Mouse (Mus musculus) embryonic facial prominence, embryonic 15.5 days (tissue): ENCODE data around the gene Htr7. TPM values are rescaled to one million over a fixed set of nuclear protein-coding genes. Genes with fewer than 3 reads are reported as not detected.

Source experiments
- ATAC-seq: fragments of 200-750 bp; cut with Nextera tagmentation; 2 replicates; pipeline ENCODE4 v1.8.0; 2017; ENCODE audit warnings: low read depth, moderate TSS enrichment; ENCODE audit not compliant: insufficient number of reproducible peaks, low FRiP score, low TSS enrichment
- H3K27ac ChIP-seq: fragments of 300-500 bp; sonication (generic); replicated peaks from 2 replicates; pipeline ENCODE4 v1.5.1; 2015; ENCODE audit warnings: mild to moderate bottlenecking, inconsistent platforms
- H3K27me3 ChIP-seq: fragments of 300-500 bp; sonication (generic); 2 replicates; pipeline ENCODE4 v1.6.1; 2015; ENCODE audit warnings: inconsistent platforms
- H3K36me3 ChIP-seq: fragments of 300-500 bp; sonication (generic); 2 replicates; pipeline ENCODE4 v1.6.1; 2015; ENCODE audit warnings: mild to moderate bottlenecking, inconsistent platforms
- H3K4me1 ChIP-seq: fragments of 300-500 bp; sonication (generic); 2 replicates; pipeline ENCODE4 v1.6.1; 2015; ENCODE audit warnings: inconsistent platforms
- H3K4me2 ChIP-seq: fragments of 300-500 bp; sonication (generic); replicated peaks from 2 replicates; pipeline ENCODE4 v1.6.1; 2015; ENCODE audit warnings: mild to moderate bottlenecking, inconsistent platforms
- H3K4me3 ChIP-seq: fragments of 300-500 bp; sonication (generic); replicated peaks from 2 replicates; pipeline ENCODE4 v1.5.1; 2015; ENCODE audit warnings: mild to moderate bottlenecking, inconsistent platforms
- H3K9ac ChIP-seq: fragments of 300-500 bp; sonication (generic); 2 replicates; pipeline ENCODE4 v1.6.1; 2015; ENCODE audit warnings: inconsistent platforms
- H3K9me3 ChIP-seq: fragments of 300-500 bp; sonication (generic); replicated peaks from 2 replicates; pipeline ENCODE4 v1.6.1; 2016; ENCODE audit warnings: inconsistent platforms
- whole genome bisulfite sequencing: fragments of 180-500 bp; shearing (Covaris S2); methylation state at CpG from one replicate; pipeline ENCODE4 v1.1.7; 2015; 5-methylcytosine and 5-hydroxymethylcytosine counted together
- polyA plus RNA-seq: library from polyadenylated mRNA; unstranded; fragments of >200 nt; fragmentation: Nextera tagmentation; extraction: Ambion mirVana; gene quantifications from 2 replicates; pipeline ENCODE4 v1.2.1, GENCODE M21; 2015

Htr7 gene
- 0.58 and 0.60 TPM in 2 replicates for polyA plus RNA-seq

DNA sequence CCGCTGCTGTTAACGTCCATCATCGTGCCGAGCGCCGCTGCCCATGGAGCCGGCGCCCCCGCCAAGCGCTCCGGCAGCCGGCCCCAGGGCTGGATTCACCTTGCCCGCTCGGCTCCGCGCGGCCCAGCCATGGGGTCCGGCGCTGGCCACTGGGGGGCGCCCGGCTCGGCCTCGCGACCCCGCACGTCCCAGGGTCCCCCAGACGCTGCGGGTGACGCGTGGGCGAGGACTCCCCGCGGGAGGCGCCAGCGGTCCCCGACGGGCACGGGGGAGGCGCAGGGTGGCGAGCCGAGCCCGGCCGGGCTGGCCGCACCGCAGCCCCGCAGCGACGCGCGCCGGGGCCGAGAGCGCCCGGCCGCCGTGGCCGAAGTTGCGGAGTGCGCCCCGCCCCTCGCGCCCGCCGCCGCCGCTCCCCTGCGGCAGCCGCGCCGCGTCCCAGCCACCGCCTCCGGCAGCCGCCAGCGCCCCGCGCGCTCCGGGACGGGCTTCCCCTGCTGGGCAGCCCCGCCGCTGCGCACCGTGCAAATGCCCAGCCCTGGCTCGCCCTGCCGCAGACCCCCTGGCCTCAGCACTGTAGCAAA lies at the start of gene Htr7:
Htr7 (minus strand) TSS at position 277 of the 581 bp plus-strand sequence.
- peak; percentile 60 for ATAC-seq
- H3K4me3 ChIP-seq = peak within 1 kb of the TSS; percentile 54
- H3K4me1 ChIP-seq = peaks cover 11% of the 10 kb centered on the region; the same call in 1 of the 2 replicates
- under 1% methylated on average over 52 of the region's 86 CpGs for WGBS
- 0 out of 2 replicates have a peak within 1 kb of the TSS, but pooled peaks have one; percentile 7 for H3K9ac ChIP-seq
- peaks cover 44% of the 10 kb centered on the region for H3K27me3 ChIP-seq
- peak within 1 kb of the TSS; percentile 93 for H3K4me2 ChIP-seq
- H3K36me3 ChIP-seq = no peaks in the 10 kb centered on the region
- H3K27ac ChIP-seq = no peak within 1 kb of the TSS
- H3K9me3 ChIP-seq = no peaks in the 10 kb centered on the region

DNA sequence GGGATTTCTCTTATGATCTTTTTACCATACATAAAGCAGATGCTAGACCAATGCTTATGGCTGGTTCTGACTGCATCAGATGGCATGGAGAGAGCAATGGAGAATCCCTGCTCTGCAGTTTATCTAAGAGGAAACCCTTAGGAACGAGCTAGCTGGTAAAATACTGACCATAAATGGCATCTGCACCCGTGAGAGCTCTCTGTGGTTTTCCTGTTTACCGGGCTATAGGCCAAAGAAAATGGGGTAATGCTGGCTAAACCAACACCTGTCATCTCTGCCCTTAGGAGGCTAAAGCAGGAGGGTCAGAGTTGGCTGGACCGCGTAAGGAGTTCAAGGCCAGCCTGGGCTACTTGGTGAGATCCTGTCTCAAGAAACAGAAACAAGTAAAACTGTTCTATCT lies 46.6 kb upstream of the Htr7 start:
- Histone ChIP-seq H3K27me3 (no peaks in the 10 kb centered on the region), H3K9ac (no peak overlapping the region), H3K4me1 (no peaks in the 10 kb centered on the region), H3K4me2 (no peak overlapping the region), H3K9me3 (no peaks in the 10 kb centered on the region), H3K36me3 (peaks cover 33% of the 10 kb centered on the region), H3K4me3 (no peak overlapping the region), H3K27ac (no peak overlapping the region)
- 81% methylated on average over 5 of the region's 5 CpGs for WGBS
- no peak for ATAC-seq

DNA sequence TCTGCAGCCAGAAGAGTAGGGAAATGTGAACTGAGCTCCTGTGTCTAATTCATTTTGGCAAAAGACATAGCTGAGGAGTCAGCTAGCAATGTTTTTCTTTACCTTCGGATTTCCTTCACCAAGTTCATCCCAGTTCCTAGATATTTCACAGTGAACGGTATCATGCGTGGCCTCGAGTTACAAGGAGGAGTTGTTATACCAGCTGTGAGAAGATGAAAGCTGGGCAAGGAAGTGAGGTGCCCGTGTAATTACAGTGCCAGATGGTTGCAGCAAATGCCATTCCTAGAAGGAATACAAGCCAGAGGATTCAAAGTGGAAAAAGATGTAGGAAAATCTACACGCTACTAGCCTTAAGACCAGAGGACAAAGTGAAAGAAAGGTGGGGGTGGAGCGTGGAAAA lies 41.6 kb upstream of the Htr7 start:
- WGBS = 70% methylated on average over 7 of the region's 7 CpGs
- H3K9ac ChIP-seq = no peak overlapping the region
- H3K9me3 ChIP-seq = no peaks in the 10 kb centered on the region
- no peaks in the 10 kb centered on the region for H3K4me1 ChIP-seq
- peaks cover 41% of the 10 kb centered on the region for H3K36me3 ChIP-seq
- no peaks in the 10 kb centered on the region for H3K27me3 ChIP-seq
- no peak overlapping the region for H3K4me3 ChIP-seq
- H3K4me2 ChIP-seq = no peak overlapping the region
- no peak overlapping the region for H3K27ac ChIP-seq
- ATAC-seq = no peak

DNA sequence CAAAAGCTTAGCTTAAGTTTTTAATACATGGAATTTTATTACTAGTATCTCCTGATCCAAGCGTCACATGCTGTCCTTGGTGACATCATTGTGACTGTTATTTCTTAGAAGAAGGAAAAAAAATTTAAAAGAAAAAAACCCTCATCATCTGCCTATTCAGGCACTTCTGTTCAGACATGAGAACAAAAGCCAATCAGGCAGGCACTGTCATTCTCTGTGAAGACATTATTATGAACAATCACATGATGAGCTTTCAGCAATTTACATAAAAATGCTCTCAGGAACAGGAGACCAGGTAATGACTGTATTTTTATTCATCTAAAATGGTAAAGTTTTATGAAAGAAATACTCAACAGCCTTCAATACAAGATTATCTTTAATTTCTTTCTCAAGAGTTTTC lies 41.0 kb upstream of the Htr7 start:
- ATAC-seq = no peak
- H3K9ac ChIP-seq = no peak overlapping the region
- WGBS = 96% methylated on average over 1 of the region's 1 CpGs
- H3K36me3 ChIP-seq = peaks cover 41% of the 10 kb centered on the region
- no peaks in the 10 kb centered on the region for H3K4me1 ChIP-seq
- no peaks in the 10 kb centered on the region for H3K27me3 ChIP-seq
- no peaks in the 10 kb centered on the region for H3K9me3 ChIP-seq
- no peak overlapping the region for H3K4me2 ChIP-seq
- H3K4me3 ChIP-seq = no peak overlapping the region
- H3K27ac ChIP-seq = no peak overlapping the region

DNA sequence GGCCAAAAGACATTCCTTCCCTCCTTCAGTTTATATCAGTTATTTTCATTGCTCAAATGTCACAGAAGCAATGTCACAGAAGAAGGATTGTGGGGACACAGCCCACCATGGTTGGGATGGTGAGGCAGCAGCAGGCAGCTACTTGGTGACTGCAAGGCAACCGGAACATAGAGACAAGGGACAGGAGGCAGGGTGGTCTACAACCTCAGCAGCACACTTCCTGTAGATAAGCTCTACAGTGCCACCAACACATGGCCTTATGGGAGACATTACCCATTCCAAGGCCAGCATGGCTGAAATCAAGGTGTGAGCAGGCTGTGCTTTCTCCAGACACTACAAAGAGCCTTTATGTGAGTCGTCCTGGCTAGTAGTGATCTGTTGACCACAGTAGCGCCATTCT lies 39.9 kb upstream of the Htr7 start:
- 91% methylated on average over 3 of the region's 3 CpGs for WGBS
- H3K4me1 ChIP-seq = no peaks in the 10 kb centered on the region
- no peak overlapping the region for H3K4me2 ChIP-seq
- H3K9me3 ChIP-seq = no peaks in the 10 kb centered on the region
- peaks cover 41% of the 10 kb centered on the region for H3K36me3 ChIP-seq
- H3K4me3 ChIP-seq = no peak overlapping the region
- no peak for ATAC-seq
- no peak overlapping the region for H3K9ac ChIP-seq
- H3K27me3 ChIP-seq = no peaks in the 10 kb centered on the region
- H3K27ac ChIP-seq = no peak overlapping the region

DNA sequence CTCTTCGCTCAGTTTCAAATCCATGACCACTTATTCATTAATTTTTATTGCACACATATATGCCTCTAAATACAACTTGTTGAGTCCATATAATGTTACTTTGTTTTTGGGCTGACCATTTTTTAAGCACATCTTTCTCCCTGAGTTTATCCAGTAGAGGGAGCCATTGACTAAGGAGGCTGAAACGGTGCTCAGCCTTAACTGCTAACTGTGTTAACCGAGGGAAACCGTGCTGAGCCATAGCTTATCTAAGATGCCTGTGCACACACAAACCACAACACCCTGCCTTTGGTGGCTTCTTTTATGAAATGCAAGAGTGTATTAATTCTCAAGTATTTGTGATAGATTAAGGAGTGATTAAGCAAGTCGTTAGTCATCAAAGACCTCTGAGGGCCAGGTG lies 33.5 kb upstream of the Htr7 start:
- Histone ChIP-seq H3K4me2 (no peak overlapping the region), H3K27ac (no peak overlapping the region), H3K4me3 (no peak overlapping the region), H3K9me3 (no peaks in the 10 kb centered on the region), H3K4me1 (no peaks in the 10 kb centered on the region), H3K36me3 (peaks cover 51% of the 10 kb centered on the region), H3K9ac (no peak overlapping the region), H3K27me3 (no peaks in the 10 kb centered on the region)
- 51% methylated on average over 5 of the region's 5 CpGs for WGBS
- no peak for ATAC-seq

DNA sequence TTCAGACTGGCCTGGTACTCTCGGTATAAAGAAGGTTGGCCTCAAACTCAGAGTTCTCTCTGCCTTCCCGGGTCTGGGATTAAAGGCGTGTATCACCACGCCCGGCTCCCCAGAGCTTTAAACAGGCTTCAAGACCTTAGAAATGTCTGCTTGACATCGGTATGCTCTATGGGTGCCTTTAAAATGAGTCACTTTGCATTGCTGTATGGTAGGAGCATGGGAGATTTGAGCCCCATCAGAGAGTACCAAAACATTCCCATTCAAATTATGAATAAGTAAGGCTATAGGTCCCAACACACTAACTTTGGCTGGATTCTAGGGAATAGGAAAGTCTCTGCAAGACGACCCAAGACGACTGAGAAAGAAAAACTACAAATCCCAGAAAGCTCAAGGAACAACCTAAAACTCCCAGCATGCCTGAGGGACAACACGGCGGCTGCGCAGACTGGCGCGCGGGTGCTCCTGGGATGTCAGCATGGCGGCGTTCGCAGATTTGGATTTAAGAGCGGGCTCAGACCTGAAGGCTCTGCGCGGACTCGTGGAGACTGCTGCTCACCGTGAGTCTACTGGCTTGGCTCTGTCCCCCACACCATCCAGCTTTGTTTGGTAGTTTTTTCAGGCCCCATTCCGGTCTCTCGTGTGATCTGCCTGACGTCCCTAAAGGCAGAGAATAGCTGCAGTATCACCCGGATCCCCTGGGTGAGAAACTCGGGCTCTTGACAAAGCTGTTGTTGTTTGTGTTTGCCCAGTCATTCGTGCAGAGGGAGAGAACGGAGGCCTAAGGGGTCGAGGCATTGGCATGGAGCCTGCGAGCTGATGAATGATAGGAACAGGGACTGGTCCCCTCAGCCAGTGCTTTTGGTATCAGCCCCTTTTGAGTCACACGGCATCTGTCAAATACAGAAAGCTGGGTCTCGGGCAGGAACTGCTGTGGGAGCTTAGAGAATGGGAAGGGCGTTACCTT lies 26.2 kb upstream of the Htr7 start, which contains the start of gene Rpp30:
Rpp30 (plus strand) TSS at position 455 of the 964 bp plus-strand sequence.
- Histone ChIP-seq H3K27ac (0 out of 2 replicates have a peak within 1 kb of the TSS, but pooled peaks have one; percentile 48), H3K9me3 (no peaks in the 10 kb centered on the region), H3K9ac (peak within 1 kb of the TSS; percentile 37), H3K4me2 (peak within 1 kb of the TSS; percentile 66), H3K27me3 (no peaks in the 10 kb centered on the region), H3K4me3 (peak within 1 kb of the TSS; percentile 77), H3K36me3 (peaks cover 8% of the 10 kb centered on the region), H3K4me1 (peaks cover 11% of the 10 kb centered on the region)
- peak; percentile 92 for ATAC-seq
- 2% methylated on average over 34 of the region's 34 CpGs for WGBS

DNA sequence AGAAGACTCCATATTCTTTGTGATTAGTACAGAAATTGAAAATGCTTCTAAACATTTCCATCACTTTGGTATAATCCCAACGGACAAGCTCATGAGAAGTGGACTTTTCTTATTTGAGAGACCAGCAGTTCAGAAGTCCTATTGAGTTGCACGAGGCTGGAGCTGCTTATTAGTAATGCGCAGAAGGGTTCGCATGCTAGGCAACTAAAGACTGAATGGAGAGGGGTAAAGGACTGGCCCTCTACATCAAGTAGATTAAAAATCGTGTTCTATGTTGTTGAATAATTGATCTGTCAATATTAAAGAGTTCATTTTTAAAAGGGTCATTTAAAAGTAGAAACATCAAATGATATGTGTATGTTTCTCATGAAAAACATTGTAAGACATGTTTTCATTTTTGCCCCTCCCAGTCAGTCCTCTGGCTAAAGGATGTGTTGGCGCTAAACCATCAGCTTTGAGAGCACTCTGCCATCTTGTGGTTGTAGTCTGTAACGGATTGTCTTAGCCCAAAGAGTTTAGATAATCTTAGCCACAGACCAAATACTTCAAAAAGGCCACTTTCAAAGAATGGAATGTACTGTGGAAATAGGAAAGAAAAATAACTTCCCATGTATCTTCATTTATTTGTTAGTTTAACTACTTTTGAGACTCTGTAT lies 25.4 kb upstream of the Htr7 start:
- Histone ChIP-seq H3K4me1 (peaks cover 11% of the 10 kb centered on the region), H3K27me3 (no peaks in the 10 kb centered on the region), H3K27ac (0 out of 2 replicates have a peak overlapping the region, but pooled peaks have one; percentile 41), H3K9me3 (no peaks in the 10 kb centered on the region), H3K4me3 (peak overlapping the region; percentile 77), H3K4me2 (peak overlapping the region; percentile 66), H3K9ac (no peak overlapping the region), H3K36me3 (no peaks in the 10 kb centered on the region)
- peak; percentile 77; the same call in 1 of the 2 replicates for ATAC-seq
- WGBS = 43% methylated on average over 7 of the region's 7 CpGs

DNA sequence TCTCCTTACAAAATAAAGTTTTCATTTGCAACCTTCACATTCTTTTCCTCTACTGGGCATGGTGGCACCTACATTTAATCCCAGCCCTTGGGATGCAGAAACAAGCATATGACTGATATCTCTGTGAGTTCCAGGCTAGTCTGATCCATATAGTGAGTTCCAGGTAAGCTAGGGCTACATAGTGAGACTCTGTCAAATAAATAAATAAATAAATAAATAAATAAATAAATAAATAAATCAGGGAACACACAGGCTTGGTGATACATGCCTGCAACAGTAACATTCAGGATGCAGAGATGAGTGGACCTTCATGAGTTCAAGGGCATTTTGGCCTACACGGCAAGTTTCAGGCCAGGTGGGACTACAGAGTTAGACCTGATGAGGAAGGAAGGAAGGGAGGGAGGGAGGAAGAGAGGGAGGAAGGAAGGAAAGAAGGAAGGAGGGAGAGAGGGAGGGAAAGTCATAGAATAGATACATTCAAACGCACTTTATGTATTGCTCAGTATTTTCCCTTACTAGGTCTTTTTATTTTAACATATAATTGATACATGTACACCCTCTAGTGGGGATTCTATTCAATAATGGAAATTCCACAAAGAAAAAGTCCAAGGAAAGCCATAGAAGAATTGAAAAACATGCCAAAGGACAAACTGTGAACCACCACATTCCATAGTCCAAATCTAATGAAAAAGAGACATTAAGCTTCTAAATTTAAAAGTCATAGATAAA lies 5.7 kb upstream of the Htr7 start:
- Histone ChIP-seq H3K4me3 (no peak overlapping the region), H3K4me2 (no peak overlapping the region), H3K36me3 (no peaks in the 10 kb centered on the region), H3K27me3 (peaks cover 13% of the 10 kb centered on the region), H3K4me1 (no peaks in the 10 kb centered on the region), H3K27ac (no peak overlapping the region), H3K9me3 (no peaks in the 10 kb centered on the region), H3K9ac (no peak overlapping the region)
- WGBS = 68% methylated on average over 2 of the region's 2 CpGs
- no peak for ATAC-seq

DNA sequence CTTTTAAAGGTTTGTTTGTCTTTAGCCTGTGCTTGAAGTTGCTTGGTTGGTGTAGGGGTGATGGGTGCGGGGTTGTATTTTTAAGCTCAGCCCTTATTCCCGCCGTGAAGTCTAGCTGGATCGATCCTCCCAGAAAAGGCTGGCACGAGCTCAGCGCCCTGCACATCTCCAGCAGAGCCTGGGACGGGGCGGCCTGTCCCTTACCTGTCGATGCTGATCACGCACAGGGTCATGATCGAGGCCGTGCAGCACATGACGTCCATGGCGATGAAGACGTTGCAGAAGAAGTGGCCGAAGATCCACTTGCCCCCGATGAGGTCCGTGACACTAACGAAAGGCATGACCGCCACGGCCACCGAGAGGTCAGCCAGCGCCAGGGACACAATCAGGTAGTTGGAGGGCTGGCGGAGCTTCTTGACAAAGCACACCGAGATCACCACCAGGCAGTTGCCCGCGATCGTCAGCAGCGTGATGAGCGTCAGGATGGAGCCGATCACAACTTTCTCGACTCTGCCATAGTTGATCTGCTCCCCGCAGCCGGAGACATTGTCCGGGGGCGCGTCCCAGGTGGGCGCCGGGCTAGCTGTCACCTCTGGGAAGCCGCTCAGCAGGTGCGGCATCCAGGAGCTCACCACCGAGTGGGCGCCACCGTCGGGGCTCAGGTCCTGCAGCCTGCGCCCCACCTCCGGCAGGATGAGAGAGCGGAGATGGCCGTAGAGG lies 645 bp downstream of the Htr7 start:
- H3K27ac ChIP-seq = no peak overlapping the region
- no peaks in the 10 kb centered on the region for H3K9me3 ChIP-seq
- H3K9ac ChIP-seq = no peak overlapping the region
- H3K4me1 ChIP-seq = peaks cover 11% of the 10 kb centered on the region; the same call in 1 of the 2 replicates
- 8% methylated on average over 49 of the region's 49 CpGs for WGBS
- H3K4me3 ChIP-seq = peak overlapping the region; percentile 54
- no peak for ATAC-seq
- peak overlapping the region; percentile 93 for H3K4me2 ChIP-seq
- no peaks in the 10 kb centered on the region for H3K36me3 ChIP-seq
- H3K27me3 ChIP-seq = peaks cover 44% of the 10 kb centered on the region
